Mouse (Mus musculus) heart, embryonic 12.5 days (tissue): ENCODE data around the gene Zfp991. TPM values are rescaled to one million over a fixed set of nuclear protein-coding genes. Genes with fewer than 3 reads are reported as not detected.
"Not testable (repeated sequence)": the region's sequence is repeated elsewhere in the genome, so short reads cannot be mapped to it uniquely, and the experiment has no call there.

Experiments
- ATAC-seq: fragments of 200-750 bp; cut with Nextera tagmentation; 2 replicates; pipeline ENCODE4 v1.8.0; 2017; ENCODE audit warnings: moderate TSS enrichment, moderate library complexity; ENCODE audit not compliant: insufficient number of reproducible peaks, low FRiP score
- H3K27ac ChIP-seq: fragments of 300-500 bp; sonication (generic); 2 replicates; pipeline ENCODE4 v1.5.1; 2016; ENCODE audit warnings: mild to moderate bottlenecking, moderate library complexity; ENCODE audit not compliant: poor library complexity, severe bottlenecking
- H3K27me3 ChIP-seq: fragments of 300-500 bp; sonication (generic); replicated peaks from 2 replicates; pipeline ENCODE4 v1.6.1; 2016; ENCODE audit warnings: mild to moderate bottlenecking, moderate library complexity
- H3K36me3 ChIP-seq: fragments of 300-500 bp; sonication (generic); 2 replicates; pipeline ENCODE4 v1.6.1; 2016; ENCODE audit warnings: mild to moderate bottlenecking, moderate library complexity
- H3K4me1 ChIP-seq: fragments of 300-500 bp; sonication (generic); replicated peaks from 2 replicates; pipeline ENCODE4 v1.6.1; 2016; ENCODE audit warnings: mild to moderate bottlenecking
- H3K4me2 ChIP-seq: fragments of 300-500 bp; sonication (generic); 2 replicates; pipeline ENCODE4 v1.6.1; 2016; ENCODE audit warnings: mild to moderate bottlenecking, moderate library complexity
- H3K4me3 ChIP-seq: fragments of 300-500 bp; sonication (generic); 2 replicates; pipeline ENCODE4 v1.5.1; 2016; ENCODE audit warnings: mild to moderate bottlenecking
- H3K9ac ChIP-seq: fragments of 300-500 bp; sonication (generic); 2 replicates; pipeline ENCODE4 v1.6.1; 2016; ENCODE audit warnings: mild to moderate bottlenecking, moderate library complexity
- H3K9me3 ChIP-seq: fragments of 300-500 bp; sonication (generic); replicated peaks from 2 replicates; pipeline ENCODE4 v1.6.1; 2016; ENCODE audit warnings: mild to moderate bottlenecking, moderate library complexity
- WGBS: fragments of 180-500 bp; shearing (Covaris S2); methylation state at CpG from one replicate; pipeline ENCODE4 v1.1.7; 2016; 5-methylcytosine and 5-hydroxymethylcytosine counted together
- polyA plus RNA-seq: library from polyadenylated mRNA; unstranded; fragments of >200 nt; fragmentation: Nextera tagmentation; extraction: Ambion mirVana; gene quantifications from 2 replicates; pipeline ENCODE4 v1.2.1, GENCODE M21; 2016

Gene Zfp991
- polyA plus RNA-seq, 1 experiment from 2014 or later, result 7.8 TPM

- H3K4me1 ChIP-seq, H3K4me3 ChIP-seq, H3K27ac ChIP-seq, H3K9ac ChIP-seq, H3K27me3 ChIP-seq, H3K4me2 ChIP-seq, ATAC-seq, H3K9me3 ChIP-seq, H3K36me3 ChIP-seq: not testable (repeated sequence)
- 71% methylated on average over 2 of the region's 2 CpGs for WGBS
Measured at GRCm38 (mm10) chr4:147127137-147127536, 4.7 kb upstream of the Zfp991 start.

- not testable (repeated sequence) for H3K4me3 ChIP-seq, H3K36me3 ChIP-seq, H3K27me3 ChIP-seq, ATAC-seq, H3K4me2 ChIP-seq, H3K4me1 ChIP-seq, H3K27ac ChIP-seq, H3K9me3 ChIP-seq, H3K9ac ChIP-seq
Measured at GRCm38 (mm10) chr4:147128152-147128551, 3.7 kb upstream of the Zfp991 start.

GRCm38 (mm10) chr4:147133596-147133995 is 1.8 kb downstream of the Zfp991 start:
- not testable (repeated sequence) for ATAC-seq, H3K4me1 ChIP-seq, H3K27ac ChIP-seq, H3K9ac ChIP-seq, H3K9me3 ChIP-seq, H3K27me3 ChIP-seq, H3K4me3 ChIP-seq, H3K4me2 ChIP-seq, H3K36me3 ChIP-seq
- 47% methylated on average over 2 of the region's 2 CpGs for WGBS

GRCm38 (mm10) chr4:147141757-147142156 is 9.9 kb downstream of the Zfp991 start:
- not testable (repeated sequence) for H3K4me3 ChIP-seq, H3K27me3 ChIP-seq, H3K9me3 ChIP-seq, H3K36me3 ChIP-seq, H3K9ac ChIP-seq, H3K4me1 ChIP-seq, H3K4me2 ChIP-seq, H3K27ac ChIP-seq
- 71% methylated on average over 4 of the region's 4 CpGs for WGBS
- ATAC-seq, result peak; percentile 77

GRCm38 (mm10) chr4:147165282-147165681 is 33.4 kb downstream of the Zfp991 start:
- not testable (repeated sequence) for H3K4me3 ChIP-seq, H3K9ac ChIP-seq, H3K4me2 ChIP-seq, H3K36me3 ChIP-seq, H3K27ac ChIP-seq, ATAC-seq, H3K27me3 ChIP-seq, H3K4me1 ChIP-seq, H3K9me3 ChIP-seq
- 89% methylated on average over 2 of the region's 2 CpGs for whole genome bisulfite sequencing

- 91% methylated on average over 2 of the region's 2 CpGs for WGBS
Measured at GRCm38 (mm10) chr4:147170547-147170946, 38.7 kb downstream of the Zfp991 start.

GRCm38 (mm10) chr4:147171557-147171956 is 39.7 kb downstream of the Zfp991 start:
- not testable (repeated sequence) for H3K9me3 ChIP-seq, H3K4me1 ChIP-seq, H3K4me2 ChIP-seq, H3K4me3 ChIP-seq, H3K27me3 ChIP-seq, H3K9ac ChIP-seq, H3K36me3 ChIP-seq, H3K27ac ChIP-seq, ATAC-seq
- 43% methylated on average over 1 of the region's 4 CpGs for WGBS

More at GRCm38 (mm10) chr4:147170547-147170946, 38.7 kb downstream of the Zfp991 start:
- H3K9me3 ChIP-seq, H3K27me3 ChIP-seq, H3K4me3 ChIP-seq, H3K4me1 ChIP-seq, H3K9ac ChIP-seq, H3K27ac ChIP-seq, H3K36me3 ChIP-seq, H3K4me2 ChIP-seq: not testable (repeated sequence)
- ATAC-seq, result 0 out of 2 replicates have a peak, but pooled peaks have one; percentile 36

GRCm38 (mm10) chr4:147176279-147176880 is 44.5 kb downstream of the Zfp991 start:
- 78% methylated on average over 11 of the region's 12 CpGs for WGBS
- H3K27me3 ChIP-seq, H3K36me3 ChIP-seq, H3K27ac ChIP-seq, H3K4me2 ChIP-seq, H3K4me3 ChIP-seq, H3K9me3 ChIP-seq, H3K4me1 ChIP-seq, H3K9ac ChIP-seq: not testable (repeated sequence)
- ATAC-seq, result peak; percentile 60

GRCm38 (mm10) chr4:147181141-147181685 is 49.4 kb downstream of the Zfp991 start:
- not testable (repeated sequence) for H3K9ac ChIP-seq, H3K4me3 ChIP-seq, H3K27ac ChIP-seq, H3K27me3 ChIP-seq, H3K4me2 ChIP-seq, H3K4me1 ChIP-seq, H3K9me3 ChIP-seq, H3K36me3 ChIP-seq
- 90% methylated on average over 8 of the region's 8 CpGs for whole genome bisulfite sequencing
- ATAC-seq, result 0 out of 2 replicates have a peak, but pooled peaks have one; percentile 26

GRCm38 (mm10) chr4:147181969-147182705 is 50.3 kb downstream of the Zfp991 start:
- not testable (repeated sequence) for H3K36me3 ChIP-seq, H3K4me1 ChIP-seq, H3K27ac ChIP-seq, H3K9ac ChIP-seq, H3K9me3 ChIP-seq, H3K4me3 ChIP-seq, H3K4me2 ChIP-seq, H3K27me3 ChIP-seq
- ATAC-seq, result peak; percentile 50; the same call in 1 of the 2 replicates
- no CpG with 5 or more reads among the region's 13 CpGs for WGBS

GRCm38 (mm10) chr4:147186824-147187223 is 55.0 kb downstream of the Zfp991 start:
- H3K4me1 ChIP-seq, H3K27me3 ChIP-seq, H3K36me3 ChIP-seq, H3K9ac ChIP-seq, H3K27ac ChIP-seq, H3K4me3 ChIP-seq, H3K9me3 ChIP-seq, H3K4me2 ChIP-seq: not testable (repeated sequence)
- peak; percentile 53 for ATAC-seq
- WGBS, result 76% methylated on average over 1 of the region's 1 CpGs
